22 mouse cellular contexts compared by ENCODE assay signal in genomic region chr1:72773234-72773633, GRCm38 (mm10). TPM values are rescaled to one million over a fixed set of nuclear protein-coding genes. Genes with fewer than 3 reads are reported as not detected.
A peak's percentile ranks its signal among the peaks of the same experiment; 100 is the strongest.
DNase-seq lines count a peak whose midpoint lies in the region; ATAC-seq and TF ChIP-seq lines count a peak whose summit lies in the region.
"Had no signal": no experiment of that assay in that cellular context is flagged by ENCODE, and none has a peak within 500 bp of the region (broad histone marks: within the 10 kb centered on the region; RNA-seq: fewer than 3 reads in every experiment).

No protein-coding gene starts in this region.

- no peak for TF ChIP-seq EP300 in liver, embryonic 14.5 days (IDR thresholded peaks at IDR 0.05; ENCODE audit: low read depth)

- intact Hi-C loops in left cerebral cortex, adult 2 months (cut with DNase I) = no loop called here

- peak; percentile 5 for DNase-seq in kidney, adult 18-20 months
- DNase-seq in liver, embryonic 14.5 days (ENCODE audit: low read depth in 3 of 3, low spot score in 3 of 3) = no peak
- peak; percentile 31 for DNase-seq in gastrocnemius, postnatal 25 days
- DNase-seq in spleen, adult 12 weeks (ENCODE audit: low spot score) = no peak
- DNase-seq in left cerebral cortex, adult 2 months (ENCODE audit: extremely low spot score in 1 of 2, low spot score in 2 of 2) = no peak
- DNase-seq: cerebellum, adult 8-10 months; heart, adult 11 months; lung, adult 2 months; midbrain, embryonic 14.5 days; right cerebral cortex, adult 18-20 months had no signal

- H3K27me3 ChIP-seq in kidney, embryonic 15.5 days = no peaks in the 10 kb centered on the region
- H3K27me3 ChIP-seq in liver, embryonic 14.5 days (ENCODE audit: control insufficient read depth, insufficient read depth, low read length) = no peaks in the 10 kb centered on the region
- no peaks in the 10 kb centered on the region for H3K27me3 ChIP-seq in liver, embryonic 12.5 days (replicated peaks)
- H3K27me3 ChIP-seq: forebrain, embryonic 13.5 days; megakaryocyte, embryonic 14.5 days; neural tube, embryonic 13.5 days; stomach, embryonic 15.5 days had no signal

- no peak overlapping the region for H3K9ac ChIP-seq in kidney, embryonic 15.5 days
- no peak overlapping the region for H3K9ac ChIP-seq in liver, embryonic 14.5 days (replicated peaks)
- no peak overlapping the region for H3K9ac ChIP-seq in liver, embryonic 12.5 days
- H3K9ac ChIP-seq: forebrain, embryonic 13.5 days; neural tube, embryonic 13.5 days; stomach, embryonic 15.5 days had no signal

- no peak overlapping the region for H3K4me2 ChIP-seq in kidney, embryonic 15.5 days
- no peak overlapping the region for H3K4me2 ChIP-seq in liver, embryonic 14.5 days (ENCODE audit: low read depth)
- no peak overlapping the region for H3K4me2 ChIP-seq in liver, embryonic 12.5 days
- H3K4me2 ChIP-seq: forebrain, embryonic 13.5 days; neural tube, embryonic 13.5 days; stomach, embryonic 15.5 days had no signal

- no peaks in the 10 kb centered on the region for H3K4me1 ChIP-seq in kidney, embryonic 15.5 days
- no peaks in the 10 kb centered on the region for H3K4me1 ChIP-seq in liver, embryonic 14.5 days (replicated peaks; ENCODE audit: control insufficient read depth in 2 of 2, insufficient read depth in 2 of 2, low read length in 1 of 2)
- H3K4me1 ChIP-seq in liver, embryonic 12.5 days = no peaks in the 10 kb centered on the region
- H3K4me1 ChIP-seq: forebrain, embryonic 13.5 days; limb, embryonic 10.5 days; megakaryocyte, embryonic 14.5 days; neural tube, embryonic 13.5 days; stomach, embryonic 15.5 days had no signal

- H3K27ac ChIP-seq in kidney, embryonic 15.5 days = no peak overlapping the region
- no peak overlapping the region for H3K27ac ChIP-seq in liver, embryonic 14.5 days
- no peak overlapping the region for H3K27ac ChIP-seq in liver, embryonic 12.5 days
- H3K27ac ChIP-seq in left cerebral cortex, adult 2 months = no peak overlapping the region
- H3K27ac ChIP-seq: forebrain, embryonic 13.5 days; limb, embryonic 10.5 days; neural tube, embryonic 13.5 days; stomach, embryonic 15.5 days had no signal

- ATAC-seq in kidney, embryonic 15.5 days (replicated peaks; ENCODE audit: low FRiP score) = no peak
- ATAC-seq in liver, embryonic 14.5 days (ENCODE audit: insufficient read depth) = peak; percentile 33; the same call in 1 of the 2 replicates
- no peak for ATAC-seq in liver, embryonic 12.5 days
- ATAC-seq: forebrain, embryonic 13.5 days; hindbrain, embryonic 16.5 days; intestine, embryonic 16.5 days had no signal

- H3K4me3 ChIP-seq in kidney, embryonic 15.5 days (replicated peaks) = no peak overlapping the region
- no peak overlapping the region for H3K4me3 ChIP-seq in liver, embryonic 14.5 days (ENCODE audit: insufficient read depth in 1 of 2, low read depth in 2 of 2, low read length in 2 of 2)
- no peak overlapping the region for H3K4me3 ChIP-seq in liver, embryonic 12.5 days
- no peak overlapping the region for H3K4me3 ChIP-seq in left cerebral cortex, adult 2 months
- H3K4me3 ChIP-seq: erythroblast, embryonic 14.5 days; forebrain, embryonic 13.5 days; limb, embryonic 10.5 days; megakaryocyte, embryonic 14.5 days; neural tube, embryonic 13.5 days; stomach, embryonic 15.5 days had no signal

- no peaks in the 10 kb centered on the region for H3K9me3 ChIP-seq in kidney, embryonic 15.5 days (replicated peaks)
- no peaks in the 10 kb centered on the region for H3K9me3 ChIP-seq in liver, embryonic 14.5 days (ENCODE audit: control insufficient read depth, low read length)
- no peaks in the 10 kb centered on the region for H3K9me3 ChIP-seq in liver, embryonic 12.5 days (replicated peaks)
- H3K9me3 ChIP-seq: forebrain, embryonic 13.5 days; limb, embryonic 10.5 days; megakaryocyte, embryonic 14.5 days; neural tube, embryonic 13.5 days; stomach, embryonic 15.5 days had no signal

- no peak for TF ChIP-seq CTCF in liver, embryonic 14.5 days (IDR thresholded peaks at IDR 0.05; ENCODE audit: low read depth)
- no peak for TF ChIP-seq CTCF in left cerebral cortex, adult 2 months (IDR thresholded peaks at IDR 0.05)

- WGBS in kidney, embryonic 15.5 days = 69% methylated on average over 3 of the region's 3 CpGs
- WGBS in liver, embryonic 14.5 days (ENCODE audit: insufficient replicate concordance) = 54% methylated on average over 3 of the region's 3 CpGs
- 63% methylated on average over 3 of the region's 3 CpGs for WGBS in liver, embryonic 12.5 days (ENCODE audit: insufficient replicate concordance)

- no peaks in the 10 kb centered on the region for H3K36me3 ChIP-seq in kidney, embryonic 15.5 days
- H3K36me3 ChIP-seq in liver, embryonic 14.5 days (replicated peaks; ENCODE audit: control insufficient read depth, insufficient read depth, low read depth) = no peaks in the 10 kb centered on the region
- H3K36me3 ChIP-seq in liver, embryonic 12.5 days = no peaks in the 10 kb centered on the region
- H3K36me3 ChIP-seq: limb, embryonic 10.5 days; neural tube, embryonic 13.5 days; stomach, embryonic 15.5 days had no signal

RNA-seq across cellular contexts. Expression of gene Igfbp2, which starts 51.1 kb away (rescaled TPM):
- polyA plus RNA-seq in kidney, embryonic 15.5 days (2015; fragmentation: Nextera tagmentation; extraction: Ambion mirVana) = 138 and 150 TPM in 2 replicates
- polyA plus RNA-seq in liver, embryonic 14.5 days (2012; rRNA removed) = 2.4 and 3.4 TPM in 2 replicates
- 1.6 and 2.3 TPM in 2 replicates for polyA plus RNA-seq in liver, embryonic 14.5 days (2014; fragmentation: Nextera tagmentation; extraction: Ambion mirVana)
- 12.4 and 14.3 TPM in 2 replicates for polyA plus RNA-seq in liver, embryonic 12.5 days (2016; fragmentation: Nextera tagmentation; extraction: Ambion mirVana)
- 1 to 10 TPM in 1 of 2 experiments, under 1 TPM in 1; 0.38 to 2.8 TPM for total RNA-seq in gastrocnemius, postnatal 25 days (2021)
- 10 to 100 TPM; 71.2 to 74.0 TPM for total RNA-seq in left cerebral cortex, adult 2 months (2021)
- total RNA-seq: common myeloid progenitor, adult 5-6 weeks; hematopoietic stem cell, adult 5-6 weeks had no signal

Comparison
In these comparisons a context has a peak if more than half of its experiments do, and no peak if none do; other contexts are left out.
1. DNase-seq: peak in kidney, adult 18-20 months (single experiment) and gastrocnemius, postnatal 25 days (single experiment); none in liver, embryonic 14.5 days (0 of 3), spleen, adult 12 weeks (single experiment) and left cerebral cortex, adult 2 months (0 of 2).